Mouse (Mus musculus): ENCODE data around the gene Fsip1. TPM values are rescaled to one million over a fixed set of nuclear protein-coding genes. Genes with fewer than 3 reads are reported as not detected.
"Not testable (repeated sequence)": the region's sequence is repeated elsewhere in the genome, so short reads cannot be mapped to it uniquely, and the experiment has no call there.

Gene Fsip1
- polyA plus RNA-seq, 1 experiment from 2014 or later, result 4.1 TPM

DNA sequence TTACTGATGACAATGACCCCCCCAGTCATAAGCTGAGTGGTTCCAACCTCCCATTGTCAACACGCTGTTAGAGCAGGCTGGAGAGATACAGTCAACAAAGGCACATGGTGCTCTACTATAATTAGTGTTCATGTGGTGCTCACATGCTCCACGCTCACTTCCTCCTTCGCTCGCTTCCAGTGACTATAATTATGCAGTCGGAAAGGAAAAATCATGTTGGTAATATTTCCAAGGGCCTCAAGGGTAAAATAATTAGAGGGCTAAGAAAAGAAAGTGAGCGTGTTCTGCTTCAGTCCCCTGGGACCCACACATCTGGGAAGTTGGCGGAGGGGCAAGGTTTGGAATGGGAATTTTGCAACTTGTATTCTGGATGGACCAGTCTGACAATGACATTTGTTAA is 38.7 kb upstream of the Fsip1 start:
- no peak overlapping the region for H3K9ac ChIP-seq (ENCODE audit: low read depth, low read length)
- no peaks in the 10 kb centered on the region for H3K27me3 ChIP-seq (replicated peaks; ENCODE audit: control insufficient read depth, insufficient read depth, low read length)
- no peak overlapping the region for H3K27ac ChIP-seq (ENCODE audit: low read depth, low read length)
- 75% methylated on average over 7 of the region's 7 CpGs for WGBS
- ATAC-seq, result no peak
- H3K4me2 ChIP-seq (ENCODE audit: low read length), result no peak overlapping the region
- no peak overlapping the region for H3K4me3 ChIP-seq (ENCODE audit: low read length)
- no peaks in the 10 kb centered on the region for H3K9me3 ChIP-seq (ENCODE audit: control insufficient read depth, low read length)
- no peaks in the 10 kb centered on the region for H3K4me1 ChIP-seq (ENCODE audit: control insufficient read depth, insufficient read depth, low read depth, low read length)
- H3K36me3 ChIP-seq (ENCODE audit: control insufficient read depth, insufficient read depth, low read length), result no peaks in the 10 kb centered on the region

GRCm38 (mm10) chr2:118293583-118293982 is 36.8 kb upstream of the Fsip1 start:
- H3K4me3 ChIP-seq (ENCODE audit: low read length), result no peak overlapping the region
- H3K27me3 ChIP-seq (replicated peaks; ENCODE audit: control insufficient read depth, insufficient read depth, low read length), result no peaks in the 10 kb centered on the region
- H3K36me3 ChIP-seq (ENCODE audit: control insufficient read depth, insufficient read depth, low read length), result no peaks in the 10 kb centered on the region
- H3K9ac ChIP-seq (ENCODE audit: low read depth, low read length), result no peak overlapping the region
- H3K4me1 ChIP-seq (ENCODE audit: control insufficient read depth, insufficient read depth, low read depth, low read length), result no peaks in the 10 kb centered on the region
- H3K27ac ChIP-seq (ENCODE audit: low read depth, low read length), result no peak overlapping the region
- no peaks in the 10 kb centered on the region for H3K9me3 ChIP-seq (ENCODE audit: control insufficient read depth, low read length)
- ATAC-seq, result no peak
- 67% methylated on average over 5 of the region's 5 CpGs for WGBS
- H3K4me2 ChIP-seq (ENCODE audit: low read length), result no peak overlapping the region

- H3K27ac ChIP-seq (ENCODE audit: low read depth, low read length); ATAC-seq: not testable (repeated sequence)
- 90% methylated on average over 7 of the region's 7 CpGs for WGBS
Measured at GRCm38 (mm10) chr2:118289066-118289460, 32.3 kb upstream of the Fsip1 start.

GRCm38 (mm10) chr2:118288326-118289065 is 31.7 kb upstream of the Fsip1 start:
- no peak overlapping the region for H3K9ac ChIP-seq (ENCODE audit: low read depth, low read length)
- WGBS, result 91% methylated on average over 9 of the region's 9 CpGs

More at GRCm38 (mm10) chr2:118289066-118289460, 32.3 kb upstream of the Fsip1 start:
- not testable (repeated sequence) for H3K36me3 ChIP-seq (ENCODE audit: control insufficient read depth, insufficient read depth, low read length); H3K4me1 ChIP-seq (ENCODE audit: control insufficient read depth, insufficient read depth, low read depth, low read length); H3K4me3 ChIP-seq (ENCODE audit: low read length); H3K27me3 ChIP-seq (replicated peaks; ENCODE audit: control insufficient read depth, insufficient read depth, low read length); H3K4me2 ChIP-seq (ENCODE audit: low read length); H3K9me3 ChIP-seq (ENCODE audit: control insufficient read depth, low read length); H3K9ac ChIP-seq (ENCODE audit: low read depth, low read length)

GRCm38 (mm10) chr2:118287678-118288077 is 30.9 kb upstream of the Fsip1 start:
- no peak overlapping the region for H3K4me3 ChIP-seq (ENCODE audit: low read length)
- no peak overlapping the region for H3K27ac ChIP-seq (ENCODE audit: low read depth, low read length)
- H3K36me3 ChIP-seq (ENCODE audit: control insufficient read depth, insufficient read depth, low read length), result no peaks in the 10 kb centered on the region
- no peak overlapping the region for H3K9ac ChIP-seq (ENCODE audit: low read depth, low read length)
- H3K9me3 ChIP-seq (ENCODE audit: control insufficient read depth, low read length), result no peaks in the 10 kb centered on the region
- 67% methylated on average over 4 of the region's 4 CpGs for WGBS
- H3K4me2 ChIP-seq (ENCODE audit: low read length), result no peak overlapping the region
- no peak for ATAC-seq
- H3K4me1 ChIP-seq (ENCODE audit: control insufficient read depth, insufficient read depth, low read depth, low read length), result no peaks in the 10 kb centered on the region
- no peaks in the 10 kb centered on the region for H3K27me3 ChIP-seq (replicated peaks; ENCODE audit: control insufficient read depth, insufficient read depth, low read length)

More at GRCm38 (mm10) chr2:118288326-118289065, 31.7 kb upstream of the Fsip1 start:
- Histone ChIP-seq H3K9me3 (ENCODE audit: control insufficient read depth, low read length) (no peaks in the 10 kb centered on the region), H3K36me3 (ENCODE audit: control insufficient read depth, insufficient read depth, low read length) (no peaks in the 10 kb centered on the region), H3K27ac (ENCODE audit: low read depth, low read length) (no peak overlapping the region), H3K4me2 (ENCODE audit: low read length) (no peak overlapping the region), H3K4me1 (ENCODE audit: control insufficient read depth, insufficient read depth, low read depth, low read length) (no peaks in the 10 kb centered on the region), H3K4me3 (ENCODE audit: low read length) (no peak overlapping the region), H3K27me3 (replicated peaks; ENCODE audit: control insufficient read depth, insufficient read depth, low read length) (no peaks in the 10 kb centered on the region)
- ATAC-seq, result no peak

GRCm38 (mm10) chr2:118282467-118282866 is 25.7 kb upstream of the Fsip1 start:
- Histone ChIP-seq H3K4me3 (ENCODE audit: low read length) (no peak overlapping the region), H3K4me1 (ENCODE audit: control insufficient read depth, insufficient read depth, low read depth, low read length) (no peaks in the 10 kb centered on the region), H3K4me2 (ENCODE audit: low read length) (no peak overlapping the region), H3K36me3 (ENCODE audit: control insufficient read depth, insufficient read depth, low read length) (no peaks in the 10 kb centered on the region), H3K27ac (ENCODE audit: low read depth, low read length) (no peak overlapping the region), H3K9me3 (ENCODE audit: control insufficient read depth, low read length) (no peaks in the 10 kb centered on the region), H3K9ac (ENCODE audit: low read depth, low read length) (no peak overlapping the region), H3K27me3 (replicated peaks; ENCODE audit: control insufficient read depth, insufficient read depth, low read length) (no peaks in the 10 kb centered on the region)
- WGBS, result 78% methylated on average over 3 of the region's 3 CpGs
- ATAC-seq, result no peak

GRCm38 (mm10) chr2:118278249-118278648 is 21.5 kb upstream of the Fsip1 start:
- H3K36me3 ChIP-seq (ENCODE audit: control insufficient read depth, insufficient read depth, low read length), result no peaks in the 10 kb centered on the region
- no peak for ATAC-seq
- H3K4me3 ChIP-seq (ENCODE audit: low read length), result no peak overlapping the region
- H3K4me1 ChIP-seq (ENCODE audit: control insufficient read depth, insufficient read depth, low read depth, low read length), result no peaks in the 10 kb centered on the region
- no peak overlapping the region for H3K9ac ChIP-seq (ENCODE audit: low read depth, low read length)
- WGBS, result 88% methylated on average over 8 of the region's 8 CpGs
- no peak overlapping the region for H3K27ac ChIP-seq (ENCODE audit: low read depth, low read length)
- no peak overlapping the region for H3K4me2 ChIP-seq (ENCODE audit: low read length)
- H3K9me3 ChIP-seq (ENCODE audit: control insufficient read depth, low read length), result no peaks in the 10 kb centered on the region
- no peaks in the 10 kb centered on the region for H3K27me3 ChIP-seq (replicated peaks; ENCODE audit: control insufficient read depth, insufficient read depth, low read length)

DNA sequence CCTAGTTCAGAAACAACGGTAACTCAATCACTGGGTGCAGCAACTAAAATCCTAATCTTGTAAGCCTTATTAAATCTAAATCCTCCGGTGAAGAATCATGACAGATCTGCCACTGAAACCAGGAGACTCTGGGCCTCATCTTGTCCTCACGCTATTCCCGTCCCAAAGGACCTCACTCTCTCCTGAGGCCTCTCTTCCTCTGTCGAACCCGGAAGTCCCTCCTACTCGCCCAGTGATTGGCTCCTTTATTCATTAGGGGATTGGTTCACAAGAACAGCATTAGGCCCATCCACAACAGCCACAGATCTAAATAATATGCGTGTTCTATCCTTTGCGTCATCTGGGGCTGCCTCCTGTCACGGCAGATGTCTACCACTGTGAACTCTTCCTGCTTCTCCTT is 14.8 kb upstream of the Fsip1 start:
- H3K4me2 ChIP-seq (ENCODE audit: low read length), result no peak overlapping the region
- H3K4me1 ChIP-seq (ENCODE audit: control insufficient read depth, insufficient read depth, low read depth, low read length), result no peaks in the 10 kb centered on the region; the same call in 1 of the 2 replicates
- H3K27me3 ChIP-seq (replicated peaks; ENCODE audit: control insufficient read depth, insufficient read depth, low read length), result no peaks in the 10 kb centered on the region
- H3K36me3 ChIP-seq (ENCODE audit: control insufficient read depth, insufficient read depth, low read length), result no peaks in the 10 kb centered on the region
- WGBS, result 80% methylated on average over 10 of the region's 10 CpGs
- no peaks in the 10 kb centered on the region for H3K9me3 ChIP-seq (ENCODE audit: control insufficient read depth, low read length)
- no peak for ATAC-seq
- H3K27ac ChIP-seq (ENCODE audit: low read depth, low read length), result no peak overlapping the region
- H3K4me3 ChIP-seq (ENCODE audit: low read length), result no peak overlapping the region
- no peak overlapping the region for H3K9ac ChIP-seq (ENCODE audit: low read depth, low read length)

- peak; percentile 56; the same call in 1 of the 2 replicates for ATAC-seq
- 57% methylated on average over 14 of the region's 14 CpGs for WGBS
Measured at GRCm38 (mm10) chr2:118270213-118270612, 13.4 kb upstream of the Fsip1 start.

More at GRCm38 (mm10) chr2:118270213-118270612, 13.4 kb upstream of the Fsip1 start:
- H3K36me3 ChIP-seq (ENCODE audit: control insufficient read depth, insufficient read depth, low read length), result no peaks in the 10 kb centered on the region
- H3K4me3 ChIP-seq (ENCODE audit: low read length), result no peak overlapping the region
- no peaks in the 10 kb centered on the region; the same call in 1 of the 2 replicates for H3K4me1 ChIP-seq (ENCODE audit: control insufficient read depth, insufficient read depth, low read depth, low read length)
- H3K9ac ChIP-seq (ENCODE audit: low read depth, low read length), result no peak overlapping the region
- H3K4me2 ChIP-seq (ENCODE audit: low read length), result no peak overlapping the region
- no peaks in the 10 kb centered on the region for H3K9me3 ChIP-seq (ENCODE audit: control insufficient read depth, low read length)
- H3K27ac ChIP-seq (ENCODE audit: low read depth, low read length), result no peak overlapping the region
- no peaks in the 10 kb centered on the region for H3K27me3 ChIP-seq (replicated peaks; ENCODE audit: control insufficient read depth, insufficient read depth, low read length)
